Mouse (Mus musculus) mouse trophoblast stem cell (cell line): ENCODE results near the gene Slfn5.

ENCODE experiments used
- in situ Hi-C, 2 experiments: fragments of 300-500 bp; cut with MseI, MboI; formaldehyde crosslinking; loops; 2 replicates in 1 of 2; 3 replicates in 1 of 2; pipeline ENCODE4 v1.15.1; 2025

Slfn5 gene

GRCm38 (mm10) chr11:82991469-82992166 lies 40.5 kb downstream of the Slfn5 start, which contains the start of gene Slfn9:
Gene Slfn9 (minus strand): TSS chr11:82991830.
- in situ Hi-C loops: no loop called here

- in situ Hi-C loops: no loop called here
Observed at GRCm38 (mm10) chr11:83013356-83013755, 62.2 kb downstream of the Slfn5 start.
